Mouse (Mus musculus) heart, adult 2 months (tissue): ENCODE measurements around the gene Cenpc1.

ENCODE experiments used
- CTCF ChIP-seq: fragments of 200-600 bp; IDR thresholded peaks from 2 replicates; pipeline ENCODE4 v1.8.1; 2022; ENCODE audit warnings: antibody characterized with exemption, mild to moderate bottlenecking, moderate library complexity
- EP300 ChIP-seq: fragments of 200-500 bp; IDR thresholded peaks from 2 replicates; pipeline ENCODE4 v1.6.1; 2011; ENCODE audit warnings: low read depth, low read length, control low read depth; ENCODE audit not compliant: insufficient read depth
- POLR2A ChIP-seq: fragments of 200-500 bp; IDR thresholded peaks from 2 replicates; pipeline ENCODE4 v1.6.1; 2011; ENCODE audit warnings: mild to moderate bottlenecking, low read depth, low read length, control low read depth; ENCODE audit not compliant: insufficient read depth

- TF ChIP-seq EP300 (no peak), CTCF (no peak), POLR2A (no peak)
These were observed 3.7 kb upstream of the Cenpc1 start for GRCm38 (mm10) chr5:86069121-86069520.
